Mouse (Mus musculus): Measurements from ENCODE around the gene Mras.

Gene Mras

DNA sequence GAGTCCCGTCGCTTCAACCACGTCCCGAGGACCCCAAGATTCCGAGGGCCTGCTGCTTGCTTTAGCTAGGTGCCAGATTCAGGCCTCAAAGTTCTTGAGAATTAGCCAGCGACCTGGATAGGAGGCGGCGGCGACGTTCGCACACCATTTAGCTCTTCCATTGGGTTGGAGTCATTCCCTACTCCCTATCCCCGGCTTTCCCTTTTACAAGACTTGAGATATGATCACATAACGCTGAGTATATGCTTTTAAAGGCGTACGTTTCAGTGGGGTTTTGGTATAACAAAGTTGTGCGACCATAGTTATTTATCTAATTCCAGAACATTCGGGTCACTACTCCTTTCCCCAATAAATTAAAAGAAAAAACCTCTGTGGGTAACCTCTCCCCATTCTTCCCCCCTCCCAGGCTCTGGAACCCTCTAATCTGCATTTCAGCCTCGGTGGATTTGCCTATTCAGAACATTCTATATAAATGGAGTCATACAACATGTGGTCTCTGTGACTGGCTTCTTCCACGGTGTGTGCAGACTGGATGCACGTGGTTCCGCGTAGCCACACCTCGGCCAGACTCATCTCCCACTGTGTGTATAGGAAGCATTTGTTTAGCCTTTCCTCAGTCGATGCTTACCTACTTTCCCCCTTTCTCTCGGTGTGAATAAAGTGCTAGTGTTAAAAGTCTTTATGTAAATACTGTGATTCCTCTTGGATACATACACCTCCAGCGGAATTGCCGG lies at the start of gene Mras:
TSS of gene Mras (minus strand) at position 351 of the 734 bp plus-strand sequence.
- DNase-seq (ENCODE audit: low spot score) = no peak

DNA sequence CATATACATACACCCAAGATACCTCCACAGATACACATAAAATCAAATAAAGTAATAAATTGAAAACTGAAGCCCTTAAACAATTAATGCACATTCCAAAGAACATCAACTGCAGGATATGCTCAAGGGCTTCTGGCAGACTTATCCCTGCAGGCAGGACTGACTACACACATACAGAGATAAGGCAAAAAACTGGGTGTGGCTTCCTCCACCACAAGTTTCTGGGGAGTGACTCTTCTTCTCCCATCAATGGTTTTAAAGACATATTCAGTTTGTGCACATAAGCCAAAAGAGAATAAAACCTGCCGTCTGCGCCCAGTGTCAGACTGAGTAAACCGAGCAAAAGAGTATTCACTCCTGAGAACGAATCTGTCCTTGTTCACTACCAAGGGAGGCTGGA lies 48.0 kb upstream of the Mras start:
- no peak for DNase-seq (ENCODE audit: low spot score)

DNA sequence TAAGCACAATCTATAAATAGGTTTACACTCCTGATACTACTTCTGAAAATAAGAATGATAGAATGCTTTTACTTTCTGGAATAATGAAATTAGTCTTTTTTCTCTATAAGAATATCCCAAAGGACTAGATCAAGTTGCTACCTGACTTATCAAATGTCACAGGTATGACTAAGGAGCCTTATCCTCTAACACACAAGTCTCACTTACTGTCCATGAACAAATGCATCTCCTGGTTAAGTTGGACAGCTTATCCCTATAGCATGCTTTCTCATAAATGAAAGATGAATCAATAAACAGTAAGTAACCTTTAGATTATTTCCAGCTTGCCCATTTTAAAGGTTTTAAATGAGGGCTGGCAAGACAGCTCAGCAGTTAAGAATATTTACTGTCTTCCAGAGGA lies 47.5 kb upstream of the Mras start:
- DNase-seq (ENCODE audit: low spot score) = no peak

DNA sequence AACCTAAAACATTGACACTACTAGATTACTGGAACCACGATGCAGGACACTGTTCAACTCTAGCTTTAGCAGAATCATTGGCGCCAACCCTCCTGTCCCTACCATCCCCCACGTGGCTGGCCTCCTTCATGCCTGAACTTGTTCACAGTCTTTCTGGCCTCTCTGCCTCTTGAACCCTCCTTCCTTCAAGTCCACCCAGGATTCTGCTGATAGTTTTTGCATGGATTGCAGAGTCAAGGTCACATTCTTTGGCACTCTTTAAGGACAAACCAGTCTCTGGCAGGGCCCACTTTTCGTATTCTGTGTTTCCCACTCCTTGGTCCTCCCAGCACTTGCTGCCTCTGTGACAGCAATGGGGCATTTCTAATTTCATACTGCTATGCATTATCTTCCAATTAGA lies 46.0 kb upstream of the Mras start:
- no peak for DNase-seq (ENCODE audit: low spot score)

DNA sequence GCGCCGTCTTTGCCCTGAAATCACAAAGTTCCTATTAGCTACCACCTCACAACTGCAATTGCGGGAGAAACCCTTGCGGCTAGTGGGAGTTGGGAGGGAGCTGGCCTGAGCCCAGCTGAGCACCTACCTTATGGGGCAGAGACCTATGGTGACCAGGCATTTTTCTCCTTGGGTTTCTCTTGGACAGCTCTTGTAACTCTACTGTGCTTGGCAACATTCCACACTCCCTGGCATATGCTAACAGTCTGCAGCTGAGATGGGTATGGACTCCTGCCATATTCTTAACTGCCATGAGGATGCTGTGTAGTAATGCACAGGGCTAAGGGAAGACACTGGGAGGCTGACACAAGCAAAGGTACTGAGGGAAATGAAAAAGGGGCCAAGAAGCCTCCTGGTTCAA lies 43.6 kb upstream of the Mras start:
- peak; percentile 28 for DNase-seq (ENCODE audit: low spot score)

DNA sequence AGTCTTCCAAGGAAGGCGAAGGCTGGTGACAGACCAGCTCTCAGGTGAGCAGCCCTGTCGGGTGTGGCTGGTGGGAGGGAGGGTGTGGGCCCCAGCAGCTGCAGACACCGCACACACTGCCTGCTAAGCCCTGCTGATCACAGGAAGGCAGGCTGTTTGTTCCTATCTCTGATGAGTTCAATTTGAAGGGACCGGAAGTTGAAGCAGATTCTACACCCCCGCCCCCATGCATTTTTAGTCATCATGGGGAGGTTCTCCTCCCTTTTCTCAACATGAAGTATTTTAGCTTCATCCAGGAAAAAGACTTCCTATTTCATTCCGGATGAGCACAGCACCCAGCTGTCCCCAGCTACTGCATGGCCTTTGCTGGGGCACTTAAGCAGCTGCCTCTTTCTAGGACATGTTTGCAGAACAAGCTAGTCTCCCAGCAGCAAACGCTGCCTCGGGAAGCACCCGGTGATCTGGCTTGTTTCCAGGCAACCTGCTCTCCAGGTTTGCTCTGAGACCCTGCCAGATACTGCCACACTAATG lies 42.1 kb upstream of the Mras start:
- DNase-seq (ENCODE audit: low spot score) = no peak

DNA sequence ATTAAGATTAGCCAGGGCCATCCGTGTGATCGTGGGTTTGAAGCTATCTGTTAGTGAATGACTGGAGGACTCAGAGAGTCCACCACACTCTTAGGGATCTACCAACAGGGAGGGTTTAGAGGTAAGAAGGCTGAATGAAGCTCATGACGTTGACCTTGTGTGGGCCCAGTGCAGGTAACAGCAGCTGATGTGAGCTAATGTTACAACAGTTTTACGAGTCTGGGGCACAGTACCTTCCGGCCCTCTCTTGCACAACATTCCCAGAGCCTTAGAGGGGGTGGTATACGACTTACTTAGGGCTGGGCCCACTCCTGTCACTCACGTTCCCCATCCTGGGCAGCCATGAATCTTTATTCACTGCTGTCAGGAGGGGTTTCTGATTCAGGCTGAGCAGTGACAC lies 34.2 kb upstream of the Mras start:
- no peak for DNase-seq (ENCODE audit: low spot score)

DNA sequence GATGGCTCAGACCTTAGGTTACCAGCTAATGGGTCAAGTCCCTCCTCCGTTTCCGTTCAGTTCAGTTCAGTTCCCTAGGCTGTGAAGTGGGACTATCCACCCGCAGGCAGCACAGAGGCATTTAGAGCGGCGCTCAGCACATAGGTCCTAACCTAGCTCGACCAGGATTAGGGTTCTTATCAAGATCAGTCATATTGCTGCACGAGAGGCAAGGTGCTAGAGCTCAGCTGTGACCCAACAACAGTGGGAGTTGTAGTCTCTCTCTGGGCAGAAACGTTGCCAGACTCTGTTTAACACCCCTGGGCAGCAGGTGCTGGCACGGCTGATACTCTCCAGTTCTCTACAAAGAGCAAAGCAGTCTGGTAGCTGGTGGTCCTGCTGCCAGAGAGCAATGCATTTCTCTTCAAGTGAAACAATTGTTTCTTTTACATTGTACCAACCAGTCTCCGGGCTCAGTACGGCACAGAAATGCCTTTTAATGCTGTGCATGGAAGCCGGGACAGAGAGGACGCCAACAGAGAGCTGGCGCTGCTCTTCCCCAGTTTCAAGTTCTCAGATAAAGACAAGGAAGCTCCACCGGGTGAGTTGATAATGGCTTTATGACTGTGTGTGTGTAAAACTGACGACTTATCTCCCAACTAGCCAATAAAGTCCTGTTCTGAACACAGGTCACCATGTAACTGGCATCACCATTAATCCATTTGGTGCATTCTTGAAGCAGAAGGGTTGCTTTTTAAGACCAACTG lies 33.3 kb upstream of the Mras start:
- no peak for DNase-seq (ENCODE audit: low spot score)

DNA sequence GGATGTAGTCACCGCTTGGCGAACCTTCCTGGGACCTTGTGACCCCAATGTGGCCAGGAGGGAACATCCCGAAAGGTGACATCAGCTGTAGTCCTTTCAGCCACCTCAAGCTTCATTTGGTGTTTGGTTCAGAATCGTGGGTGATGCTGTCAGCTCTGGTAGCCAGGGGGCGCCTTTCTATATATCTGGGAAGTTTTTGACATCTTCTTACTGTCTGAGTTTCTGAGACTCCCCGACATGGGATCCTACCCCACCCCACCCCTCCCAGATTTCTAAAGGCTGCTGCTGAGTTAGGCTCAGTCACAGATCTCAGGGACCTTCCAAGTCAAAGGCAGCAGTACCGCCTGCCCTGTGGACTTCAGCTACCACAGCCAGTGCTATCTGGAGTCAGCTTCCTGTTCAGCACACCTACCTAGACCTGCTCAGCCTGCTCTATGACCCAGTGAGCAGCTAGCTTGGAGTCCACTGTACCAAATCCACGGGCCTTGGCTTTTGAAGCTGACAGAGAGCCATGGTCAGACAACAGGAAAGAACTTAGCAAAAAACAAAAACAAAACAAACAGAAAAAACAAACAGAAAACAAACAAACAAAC lies 32.6 kb upstream of the Mras start:
- no peak for DNase-seq (ENCODE audit: low spot score)

DNA sequence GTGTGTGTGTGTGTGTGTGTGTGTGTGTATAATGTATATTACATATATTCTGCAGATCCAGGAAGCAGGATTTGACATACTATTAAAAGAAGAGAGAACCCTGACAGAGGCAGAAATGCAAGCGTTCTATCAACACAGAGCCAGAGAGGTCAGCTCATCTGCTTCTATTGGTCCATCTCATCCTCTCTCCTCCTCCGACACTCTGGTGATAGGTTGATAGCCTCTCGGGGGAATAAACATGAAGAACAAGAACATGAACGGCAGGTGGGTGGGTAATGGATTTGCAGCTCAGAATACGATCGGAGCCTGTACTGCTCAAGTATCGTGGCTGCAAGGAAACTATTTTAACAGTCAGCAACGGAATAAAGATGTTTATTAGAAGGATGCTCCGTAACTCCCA lies 31.4 kb upstream of the Mras start:
- DNase-seq (ENCODE audit: low spot score) = no peak

DNA sequence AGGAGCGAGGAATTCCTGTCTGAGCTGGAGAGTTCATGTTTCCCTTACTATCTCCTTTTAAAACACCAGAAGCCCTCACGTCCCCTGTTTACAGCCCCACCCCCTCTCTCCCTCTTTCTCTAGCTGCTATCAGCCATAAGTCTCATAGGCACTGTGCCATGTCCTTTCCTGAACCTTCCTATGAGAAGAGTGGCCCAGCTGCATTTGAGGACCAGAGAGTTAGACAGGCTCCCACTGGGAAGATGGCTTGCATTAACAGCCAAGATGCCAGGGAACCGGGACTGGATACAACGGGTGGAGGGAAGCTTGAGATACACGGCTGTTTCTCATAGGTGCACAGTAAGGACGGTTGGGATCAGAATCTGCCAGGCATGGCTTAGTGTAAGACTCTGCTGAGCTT lies 27.7 kb upstream of the Mras start:
- DNase-seq (ENCODE audit: low spot score) = no peak

DNA sequence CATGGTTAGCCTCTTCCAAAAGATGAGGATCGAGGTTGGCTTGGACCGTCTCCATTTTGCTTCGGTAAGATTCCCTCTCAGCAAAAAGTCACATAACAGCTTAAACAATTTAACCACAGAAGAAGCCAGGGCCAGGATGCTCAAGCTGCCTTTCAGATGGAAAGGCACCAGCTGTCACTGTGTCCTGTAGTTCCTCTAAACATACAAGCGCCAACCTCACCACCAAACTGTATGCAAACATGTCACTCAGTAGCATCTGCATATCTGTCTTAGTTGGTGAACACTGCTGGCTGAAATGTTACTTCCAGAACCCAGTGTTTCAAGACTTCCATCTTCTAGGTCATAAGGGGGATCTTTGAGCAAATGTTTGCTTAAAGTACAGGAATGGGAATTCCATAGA lies 22.5 kb upstream of the Mras start:
- DNase-seq (ENCODE audit: low spot score) = no peak

DNA sequence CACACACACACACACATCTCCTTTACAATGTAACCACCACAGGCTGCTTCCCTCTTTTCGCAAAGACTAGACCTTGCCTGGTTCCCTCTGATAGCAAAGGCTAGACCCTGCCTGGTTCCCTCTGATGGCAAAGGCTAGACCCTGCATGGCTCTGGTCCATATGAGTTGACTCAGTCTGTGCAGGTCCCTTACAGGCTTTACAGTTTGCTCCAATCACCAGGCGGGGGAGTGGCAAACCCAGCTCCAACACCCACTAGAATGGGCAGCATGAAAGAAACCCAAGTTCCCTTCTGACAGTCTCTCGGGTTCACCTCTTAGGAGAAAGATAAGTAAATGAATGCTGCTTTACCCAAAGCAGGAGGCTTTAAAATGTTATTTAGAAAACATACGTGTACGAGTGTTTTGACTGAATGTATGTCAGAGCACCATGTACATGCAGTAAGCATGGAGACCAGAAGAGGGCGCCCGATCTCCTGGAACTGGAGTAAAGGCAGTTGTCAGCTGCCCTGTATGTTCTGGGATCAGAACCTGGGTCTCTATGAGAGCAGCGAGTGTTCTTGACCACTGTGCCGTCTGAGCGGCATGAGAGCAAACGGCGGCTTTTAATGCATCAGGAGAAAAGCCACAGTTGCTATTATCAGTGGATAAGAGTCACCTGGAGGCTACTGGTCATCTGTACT lies 21.5 kb upstream of the Mras start:
- DNase-seq (ENCODE audit: low spot score) = peak; percentile 41

DNA sequence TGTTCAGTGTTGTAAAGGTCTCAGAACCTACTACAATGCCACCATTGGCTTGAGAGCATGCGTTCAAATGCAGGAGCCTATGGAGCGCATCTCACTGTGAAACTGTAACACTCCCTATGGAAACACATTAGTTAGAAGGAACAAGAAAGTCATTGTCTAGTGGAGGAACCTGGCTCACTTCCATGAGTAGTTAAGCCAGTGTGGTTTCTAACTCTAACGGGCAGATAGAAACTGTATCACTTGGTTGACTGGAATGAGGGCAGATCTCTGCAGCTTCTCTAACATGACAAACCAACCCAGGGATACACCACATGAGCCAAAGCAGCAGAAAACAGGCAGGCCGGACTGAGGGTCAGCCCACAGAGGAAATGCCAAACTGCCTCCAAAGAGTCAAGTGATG lies 17.0 kb upstream of the Mras start:
- no peak for DNase-seq (ENCODE audit: low spot score)

DNA sequence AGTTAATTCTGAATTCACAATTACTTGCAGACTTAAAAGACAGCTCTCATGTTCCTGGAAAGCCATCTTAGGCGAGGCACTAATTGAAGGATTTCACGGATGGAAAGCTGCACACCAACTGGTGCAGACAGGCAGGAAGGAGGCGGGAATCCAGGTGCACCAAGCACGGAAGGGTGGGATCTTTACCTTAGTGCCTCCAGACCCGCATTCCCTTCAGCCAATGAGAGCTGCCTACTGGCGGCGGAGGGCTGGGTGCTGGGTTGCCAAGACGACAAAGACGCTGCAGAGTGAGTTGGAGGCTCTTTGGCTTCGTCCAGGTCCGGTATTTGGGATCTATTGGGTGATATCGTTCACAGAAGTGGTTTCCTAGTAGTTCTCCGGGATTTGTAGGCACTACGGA lies 14.0 kb upstream of the Mras start, which contains the start of gene Nme9:
TSS of gene Nme9 (plus strand) at position 315 of the 400 bp plus-strand sequence.
- DNase-seq (ENCODE audit: low spot score) = no peak

DNA sequence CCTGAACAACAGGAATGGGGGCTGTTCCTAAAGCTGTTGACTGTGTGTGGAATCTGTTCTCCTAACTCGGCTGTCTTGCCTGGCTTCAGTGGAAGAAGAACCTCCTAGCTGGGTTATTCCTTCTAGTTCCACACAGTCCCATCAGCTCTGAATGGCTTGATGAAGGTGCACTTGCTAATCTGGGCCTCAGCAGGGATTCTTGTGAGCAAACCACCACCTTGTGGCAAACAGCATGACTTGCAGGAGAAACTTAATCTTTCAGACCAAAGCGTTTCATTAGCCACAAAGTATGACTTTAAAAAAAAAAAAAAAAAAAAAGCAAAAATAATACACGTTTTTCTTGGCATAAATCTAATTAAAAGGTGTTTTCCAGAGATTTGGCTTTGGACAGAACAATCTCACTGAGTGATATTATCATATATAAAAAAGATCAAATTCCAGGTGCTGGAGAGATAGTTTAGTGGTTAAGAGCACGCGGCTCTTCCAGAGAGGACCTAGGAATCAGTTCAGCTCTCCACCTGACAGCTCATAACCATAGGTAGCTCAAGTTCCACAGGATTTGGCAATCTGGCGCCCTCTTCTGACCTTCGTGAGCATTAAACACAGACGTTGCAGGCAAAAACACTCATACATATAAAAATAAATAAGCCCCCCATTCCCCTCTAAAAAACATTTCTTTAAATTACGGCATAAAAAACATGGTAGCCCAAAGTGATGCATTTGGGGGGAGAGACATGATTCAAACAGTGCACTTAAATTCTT lies 12.9 kb upstream of the Mras start:
- DNase-seq (ENCODE audit: low spot score) = peak; percentile 67

DNA sequence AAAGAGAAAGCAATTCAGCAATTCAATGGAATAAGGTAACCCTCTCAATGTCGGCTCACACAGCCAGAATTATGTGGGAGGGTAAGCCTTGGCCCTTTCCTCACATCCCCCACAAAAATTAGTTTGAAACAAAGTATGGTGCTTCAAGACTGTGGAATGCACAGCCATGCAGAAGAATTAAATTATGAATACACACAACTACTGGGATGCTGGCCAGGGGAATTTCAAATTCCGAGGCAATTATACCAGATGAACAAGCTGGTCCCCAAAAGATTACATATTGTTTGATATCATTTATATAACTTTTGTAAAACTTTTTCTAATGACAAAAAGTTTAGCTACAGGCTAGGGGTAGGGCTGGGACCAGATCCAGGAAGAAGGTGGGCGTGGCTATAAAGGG lies 10.1 kb upstream of the Mras start:
- peak; percentile 32 for DNase-seq (ENCODE audit: low spot score)

DNA sequence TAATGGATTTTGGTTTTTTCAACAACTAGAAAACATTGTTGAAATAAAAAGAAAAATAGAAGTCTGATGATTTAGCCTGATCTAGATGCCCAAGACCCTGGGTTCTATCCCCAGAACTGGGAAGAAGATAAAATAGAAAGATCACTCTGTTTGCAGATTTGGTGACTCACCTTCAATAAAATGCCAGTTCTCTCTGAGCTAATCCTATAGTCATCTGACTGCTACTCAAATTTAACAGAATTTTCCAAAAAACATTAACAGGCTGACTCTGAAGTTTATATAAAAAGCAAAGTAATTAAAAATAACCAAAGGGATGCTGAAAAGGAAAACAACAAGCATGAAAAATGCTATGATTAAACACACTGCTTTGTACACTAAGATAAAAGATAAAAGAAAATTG lies 9.1 kb upstream of the Mras start:
- DNase-seq (ENCODE audit: low spot score) = no peak

DNA sequence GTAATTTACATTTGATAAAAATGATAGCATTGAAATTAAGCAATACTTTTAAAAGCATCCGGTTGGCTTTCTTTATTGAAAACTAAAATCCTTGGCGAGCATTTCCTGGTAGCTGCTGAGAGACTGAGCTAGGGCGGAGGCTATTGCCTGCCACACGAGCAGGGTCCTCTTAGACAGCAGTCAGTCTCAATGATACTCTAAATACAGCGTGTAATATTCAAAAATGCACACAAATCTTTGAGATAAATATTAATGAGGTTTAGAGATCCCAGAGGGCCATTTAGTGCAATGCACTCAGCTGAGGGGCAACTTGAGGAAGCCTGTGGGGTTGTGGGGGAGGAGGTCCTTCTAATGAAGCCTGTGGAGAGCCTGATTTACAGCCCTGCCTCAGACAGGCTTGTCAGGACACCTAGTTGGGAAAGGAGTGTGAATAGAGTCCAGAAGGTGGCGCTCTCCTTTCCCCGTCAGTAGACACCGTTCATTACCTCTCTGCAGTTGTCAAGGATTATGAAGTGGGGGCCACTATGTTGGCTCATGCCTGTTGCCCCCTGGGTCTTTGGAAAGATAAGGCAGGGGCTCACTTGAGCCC lies 7.5 kb upstream of the Mras start:
- DNase-seq (ENCODE audit: low spot score) = peak; percentile 22

DNA sequence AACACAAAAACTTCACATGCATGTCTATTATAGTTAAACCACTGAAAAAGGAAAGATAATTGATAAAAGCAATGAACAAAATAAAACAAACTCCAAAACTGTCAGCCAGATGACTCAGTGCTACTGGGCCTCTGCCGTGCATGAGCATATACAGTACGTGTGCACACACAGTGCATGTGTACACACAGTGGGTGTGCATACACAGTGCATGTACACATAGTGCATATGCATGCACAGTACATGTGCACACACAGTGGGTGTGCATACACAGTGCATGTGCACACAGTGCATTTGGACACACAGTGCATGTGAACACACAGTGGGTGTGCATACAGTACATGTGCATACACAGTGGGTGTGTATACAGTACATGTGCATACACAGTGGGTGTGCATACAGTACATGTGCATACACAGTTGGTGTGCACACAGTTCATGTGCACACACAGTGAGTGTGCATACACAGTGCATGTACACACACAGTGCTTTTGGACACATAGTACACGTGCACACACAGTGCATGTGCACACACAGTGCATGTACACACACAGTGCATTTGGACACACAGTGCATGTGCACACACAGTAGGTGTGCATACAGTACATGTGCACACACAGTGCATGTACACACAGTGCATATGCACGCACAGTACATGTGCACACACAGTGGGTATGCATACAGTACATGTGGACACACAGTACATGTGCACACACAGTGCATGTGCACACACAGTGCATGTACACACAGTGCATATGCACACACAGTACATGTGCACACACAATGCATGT lies 4.7 kb upstream of the Mras start:
- DNase-seq (ENCODE audit: low spot score) = no peak

DNA sequence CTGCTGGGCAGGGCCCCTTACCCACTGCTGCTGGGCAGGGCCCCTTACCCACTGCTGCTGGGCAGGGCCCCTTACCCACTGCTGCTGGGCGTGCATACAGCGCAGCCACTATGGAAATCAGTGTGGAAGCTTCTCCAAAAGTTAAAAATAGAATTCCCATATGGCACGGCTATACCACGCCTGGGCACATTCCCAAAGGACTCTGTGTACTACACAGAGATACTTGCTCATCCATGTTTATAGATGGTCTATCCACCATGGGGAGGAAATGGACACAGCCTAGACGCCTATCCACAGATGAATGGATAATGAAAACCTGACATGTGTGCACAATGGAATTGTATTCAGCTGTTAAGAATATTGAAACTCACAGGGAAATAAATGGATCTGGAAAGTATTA lies 3.8 kb upstream of the Mras start:
- DNase-seq (ENCODE audit: low spot score) = no peak

Measured in adipocyte (in vitro differentiated cells).